Mouse (Mus musculus): ENCODE data around the gene Prkag2.
"Not testable (repeated sequence)": the region's sequence is repeated elsewhere in the genome, so short reads cannot be mapped to it uniquely, and the experiment has no call there.

Gene Prkag2

DNA sequence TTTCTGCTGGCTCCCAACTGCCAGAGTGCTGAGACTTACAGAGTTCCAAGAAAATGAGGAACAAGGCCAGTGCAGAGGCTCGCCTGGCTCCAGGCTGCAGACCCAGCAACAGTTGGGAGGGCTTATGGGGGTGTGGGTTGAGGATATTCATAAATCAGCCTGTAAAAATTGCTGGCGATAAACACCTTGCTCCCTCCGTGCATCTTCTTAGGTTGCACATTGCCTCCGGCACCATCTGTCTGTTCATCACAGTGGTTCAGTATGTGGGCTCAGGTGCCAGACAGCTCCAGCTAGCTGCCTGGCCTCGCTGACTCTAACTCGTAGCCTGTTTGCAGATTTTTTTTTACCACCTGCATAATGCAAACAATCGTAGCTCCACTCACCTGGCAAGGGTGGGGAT lies 13.4 kb downstream of the Prkag2 start:
- no peak for DNase-seq (ENCODE audit: extremely low read depth, low read depth)

DNA sequence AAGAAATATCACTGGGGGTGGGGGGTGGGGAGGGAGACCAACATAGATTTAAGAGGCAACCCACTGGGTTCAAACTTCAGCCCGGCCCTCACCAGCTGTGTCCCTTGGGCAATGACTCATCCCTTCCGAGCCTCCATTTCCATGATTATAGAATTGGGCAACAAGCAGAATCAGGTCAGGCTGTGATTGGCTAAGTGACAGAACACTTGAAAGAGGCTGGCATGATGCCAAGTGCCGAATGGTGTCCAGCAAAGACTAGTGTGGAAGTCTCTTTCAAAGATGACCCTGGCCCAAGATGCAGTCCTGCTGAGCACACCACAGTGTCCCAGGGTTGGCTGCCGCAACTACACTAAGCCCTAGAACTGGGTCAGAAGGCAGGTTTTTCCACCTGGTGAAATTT lies 14.2 kb downstream of the Prkag2 start:
- DNase-seq (ENCODE audit: extremely low read depth, low read depth) = no peak

DNA sequence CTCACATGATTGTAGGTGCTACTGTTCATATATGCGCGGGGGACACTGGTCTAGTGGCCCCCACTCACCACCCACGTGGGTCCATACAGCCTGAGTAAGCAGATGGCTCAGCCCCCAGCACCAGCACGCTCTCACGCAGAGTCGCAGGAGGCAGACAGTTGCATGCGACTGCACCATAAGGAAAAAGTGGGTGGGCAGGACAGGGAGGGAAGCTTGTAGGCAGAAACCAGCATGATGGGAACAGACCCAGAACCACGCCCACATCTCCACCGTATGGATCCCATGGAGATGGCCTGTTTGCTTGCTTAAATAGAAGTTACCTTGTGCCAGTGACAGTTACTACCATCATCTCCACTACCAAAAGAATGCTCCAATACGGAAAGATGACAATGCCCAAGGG lies 15.3 kb downstream of the Prkag2 start:
- DNase-seq (ENCODE audit: extremely low read depth, low read depth) = no peak

DNA sequence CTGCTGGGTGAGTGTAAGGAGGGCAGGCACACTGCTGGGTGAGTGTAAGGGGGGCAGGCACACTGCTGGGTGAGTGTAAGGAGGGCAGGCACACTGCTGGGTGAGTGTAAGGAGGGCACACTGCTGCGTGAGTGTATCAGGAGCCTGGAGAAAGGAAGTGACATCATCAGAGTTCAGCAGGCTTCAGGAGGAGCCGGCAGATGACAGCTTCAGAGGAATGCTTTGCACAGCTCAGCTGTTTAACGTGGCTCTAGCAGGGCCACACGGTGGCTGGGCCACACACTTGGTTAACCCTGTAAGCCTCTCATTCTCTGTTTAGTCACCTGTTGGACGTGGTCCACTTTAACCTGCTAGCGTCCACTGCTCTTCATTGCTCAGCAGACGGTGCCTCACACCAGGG lies 16.6 kb downstream of the Prkag2 start:
- no peak for DNase-seq (ENCODE audit: extremely low read depth, low read depth)

DNA sequence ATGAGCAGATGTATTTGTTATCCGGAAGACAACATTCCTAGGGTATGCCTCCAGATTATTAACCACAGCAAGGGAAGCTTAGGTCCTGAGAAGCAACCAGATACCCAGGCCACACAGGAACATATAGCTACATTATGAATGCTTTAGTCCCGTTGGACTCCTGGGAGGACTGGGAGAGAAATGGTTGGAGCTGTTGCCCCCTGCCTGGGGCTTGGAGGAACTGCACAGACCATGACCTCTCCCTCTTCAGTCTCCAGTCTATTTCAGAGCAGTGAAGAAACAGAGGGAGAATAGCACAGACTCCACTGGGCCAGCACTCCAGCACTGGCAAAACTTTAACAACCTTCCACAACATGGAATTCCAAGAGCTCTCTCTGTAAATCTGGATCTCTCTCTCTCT lies 17.9 kb downstream of the Prkag2 start:
- peak; percentile 74 for DNase-seq (ENCODE audit: extremely low read depth, low read depth)

DNA sequence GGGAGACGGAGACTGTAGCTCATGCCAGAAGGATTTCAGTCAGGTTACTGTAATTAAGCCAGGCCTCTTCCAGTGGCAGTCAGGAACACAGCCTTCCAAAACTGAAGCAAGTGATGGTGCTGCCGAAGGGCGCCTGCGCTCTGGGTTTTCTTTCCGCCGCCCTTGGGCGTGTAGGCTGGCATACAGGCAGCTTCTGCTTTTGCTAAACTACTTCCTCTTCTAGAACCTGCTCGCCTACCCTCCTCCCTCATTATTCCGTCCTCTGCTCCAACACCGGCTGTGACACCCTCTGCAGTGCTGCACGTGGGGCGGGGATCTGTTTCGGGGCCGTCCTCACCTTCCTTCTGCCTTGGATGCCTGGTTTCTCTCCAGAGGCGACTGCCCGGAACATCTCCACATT lies 18.9 kb downstream of the Prkag2 start:
- DNase-seq (ENCODE audit: extremely low read depth, low read depth) = peak; percentile 96

DNA sequence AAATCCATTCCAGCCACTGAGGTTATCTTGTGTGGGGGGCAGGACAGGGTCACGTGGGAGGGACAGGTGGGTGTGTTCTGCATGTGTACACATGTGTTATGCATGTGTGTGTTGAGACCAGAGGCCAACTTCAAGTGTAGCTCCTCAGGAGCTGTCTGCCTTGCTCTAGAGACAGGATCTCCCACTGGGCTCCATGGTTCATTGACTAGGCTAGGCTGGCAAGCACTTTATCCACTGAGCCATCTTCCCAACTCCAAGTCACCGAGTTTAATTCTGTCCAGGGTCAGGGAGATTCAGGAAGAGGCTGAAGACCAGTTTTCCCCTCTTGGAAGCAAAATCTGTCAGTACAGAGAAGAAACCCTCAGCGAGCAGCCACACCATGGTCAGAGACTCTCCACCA lies 19.4 kb downstream of the Prkag2 start:
- DNase-seq (ENCODE audit: extremely low read depth, low read depth) = no peak

DNA sequence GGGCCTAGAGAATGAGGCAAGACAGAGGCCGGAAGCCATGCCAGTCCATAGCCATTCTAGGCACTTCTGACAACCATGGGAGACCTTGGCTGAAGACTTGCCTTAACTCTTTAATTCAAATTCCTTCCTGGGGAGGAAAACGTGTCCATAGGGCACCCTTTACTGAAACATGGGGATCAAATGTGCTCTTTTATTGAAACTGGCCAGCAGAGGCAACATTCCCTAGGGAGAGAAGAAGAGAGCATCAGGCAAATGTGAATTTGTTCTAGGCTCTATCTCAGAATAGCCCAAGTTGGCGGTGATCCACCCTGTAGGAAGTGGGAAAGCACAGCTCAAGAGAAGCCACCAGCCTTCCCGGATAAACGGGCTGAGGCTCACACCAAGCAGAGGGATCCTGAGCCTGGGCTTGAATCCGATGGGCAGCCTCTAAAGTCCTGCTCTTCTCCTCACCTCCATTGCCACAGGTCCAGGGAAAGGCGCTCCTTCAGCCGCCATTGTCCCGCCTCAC lies 19.9 kb downstream of the Prkag2 start:
- no peak for DNase-seq (ENCODE audit: extremely low read depth, low read depth)

DNA sequence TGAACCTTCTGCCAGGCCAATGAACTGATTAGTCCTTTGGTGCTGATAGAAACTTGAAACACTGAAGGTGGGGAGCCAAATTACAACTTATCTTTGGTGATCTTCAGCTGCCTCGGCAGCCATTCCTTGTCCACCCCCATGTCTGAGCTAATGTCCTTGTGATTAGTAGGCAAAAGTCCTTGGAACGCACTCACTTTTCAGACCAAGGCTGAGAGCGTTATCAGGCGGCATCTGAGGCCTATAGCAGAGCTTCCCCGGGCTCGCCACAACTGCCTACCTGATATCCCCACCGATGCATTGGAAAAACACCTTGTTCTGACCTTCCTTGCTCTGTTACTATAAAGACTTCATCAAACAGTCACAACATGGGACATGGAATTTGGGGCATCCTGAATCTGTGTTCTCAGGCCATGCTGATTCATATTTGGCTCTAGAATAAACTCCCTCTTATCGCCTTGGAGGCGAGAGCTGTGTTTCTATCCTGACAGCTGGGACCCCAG lies 20.6 kb downstream of the Prkag2 start:
- DNase-seq (ENCODE audit: extremely low read depth, low read depth) = no peak

DNA sequence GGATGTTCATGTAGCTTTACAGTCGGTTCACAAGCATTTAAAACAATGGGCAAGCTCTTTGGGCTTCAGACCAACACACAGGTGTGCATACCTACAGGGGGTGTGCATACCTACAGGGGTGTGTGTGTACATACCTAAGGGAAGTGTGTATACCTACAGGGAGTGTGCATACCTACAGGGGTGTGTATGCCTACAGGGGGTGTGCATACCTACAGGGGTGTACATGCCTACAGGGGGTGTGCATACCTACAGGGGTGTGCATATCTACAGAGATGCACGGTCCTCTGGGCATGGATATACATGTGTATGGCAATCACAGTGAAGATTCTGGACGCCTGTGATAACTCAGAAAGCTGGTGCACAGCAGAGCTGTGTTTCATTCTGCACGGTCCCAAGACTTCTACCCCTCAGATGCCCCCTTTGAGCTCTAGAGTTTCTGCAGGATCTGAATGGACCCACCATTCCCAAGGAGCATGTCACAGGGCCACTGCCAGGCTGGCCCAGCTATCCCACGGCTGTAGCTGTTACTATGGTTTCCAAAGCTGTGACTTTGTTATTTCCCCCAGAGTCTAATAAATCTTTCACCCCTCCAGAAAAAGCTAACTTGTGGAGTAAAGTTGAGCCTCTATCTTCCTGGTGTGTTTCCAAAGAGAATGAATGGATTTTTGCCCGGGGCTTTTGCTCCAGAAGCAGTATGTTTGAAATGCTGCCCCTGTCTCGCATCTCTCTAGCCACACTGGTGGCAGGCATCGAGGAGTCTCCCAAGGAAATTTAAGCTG lies 22.4 kb downstream of the Prkag2 start:
- no peak for DNase-seq (ENCODE audit: extremely low read depth, low read depth)

DNA sequence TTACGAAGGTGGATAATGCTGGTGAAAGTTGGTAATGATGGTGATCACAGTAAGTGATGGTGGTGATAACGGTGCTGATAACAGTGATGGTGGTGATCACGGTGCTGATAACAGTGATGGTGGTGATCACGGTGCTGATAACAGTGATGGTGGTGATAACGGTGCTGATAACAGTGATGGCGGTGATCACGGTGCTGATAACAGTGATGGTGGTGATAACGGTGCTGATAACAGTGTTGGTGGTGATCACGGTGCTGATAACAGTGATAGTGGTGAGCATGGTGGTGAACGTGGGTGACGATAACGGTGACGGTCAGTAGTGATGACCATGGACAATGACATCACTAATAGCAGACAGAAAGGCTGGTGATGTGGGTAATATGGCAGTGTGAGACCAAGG lies 23.2 kb downstream of the Prkag2 start:
- DNase-seq (ENCODE audit: extremely low read depth, low read depth) = not testable (repeated sequence)

DNA sequence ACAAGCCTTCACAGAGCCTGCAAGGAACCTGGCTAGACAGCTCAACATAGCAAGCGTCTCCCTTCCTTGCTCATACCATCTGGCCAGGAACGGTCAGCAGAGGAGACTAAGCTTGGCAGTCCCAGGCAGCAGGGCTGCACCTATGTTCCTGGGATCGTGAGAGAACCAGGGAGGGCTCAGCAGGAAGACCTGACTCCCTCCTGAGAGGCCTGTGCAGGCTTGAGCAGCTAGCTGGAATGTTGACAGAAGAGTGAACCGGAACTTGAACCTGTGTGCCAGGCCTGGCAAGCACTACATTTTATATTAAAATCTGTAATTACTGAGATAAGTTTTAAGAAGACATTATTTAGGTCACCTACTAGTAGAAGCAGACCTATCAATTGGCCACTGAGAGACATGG lies 24.8 kb downstream of the Prkag2 start:
- no peak for DNase-seq (ENCODE audit: extremely low read depth, low read depth)

DNA sequence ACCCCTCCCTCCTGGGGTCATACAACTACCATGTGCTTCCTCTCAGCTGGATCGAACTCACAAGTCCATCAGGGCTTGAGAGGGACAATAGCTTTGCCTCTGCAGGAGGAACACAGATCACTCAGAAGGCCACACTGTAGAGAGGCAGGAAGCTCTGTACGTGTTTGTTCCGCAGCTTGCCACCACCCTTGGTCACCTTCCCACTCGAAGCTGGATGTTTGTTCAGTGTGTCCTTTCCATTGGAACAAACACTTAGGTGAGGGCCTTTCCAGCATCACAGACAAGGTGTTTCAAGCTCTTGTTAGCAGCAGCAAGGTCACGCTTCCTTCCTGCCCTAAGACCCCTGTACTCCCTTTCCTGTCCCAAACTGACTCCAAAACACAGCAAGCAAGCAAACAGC lies 30.6 kb downstream of the Prkag2 start:
- DNase-seq (ENCODE audit: extremely low read depth, low read depth) = no peak

DNA sequence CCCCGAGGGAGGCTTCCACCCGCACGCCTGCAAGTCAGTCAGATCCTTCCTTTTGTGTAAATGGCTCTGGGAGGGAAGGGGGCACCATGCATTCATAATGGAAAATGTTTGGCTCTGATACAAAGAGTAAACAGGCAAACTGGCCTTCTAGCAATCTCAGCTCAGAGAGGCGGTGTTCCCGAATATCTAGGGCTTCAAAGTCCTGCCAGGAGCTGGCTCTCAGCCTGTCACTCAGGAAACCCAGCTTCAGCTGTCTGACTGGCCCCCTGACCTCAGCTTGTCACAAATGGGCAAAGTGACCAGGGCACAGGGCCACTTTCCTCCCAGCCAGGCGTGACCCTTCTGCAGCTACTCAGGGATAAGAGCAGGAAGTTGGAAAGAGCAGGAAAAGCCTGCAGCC lies 33.3 kb downstream of the Prkag2 start:
- no peak for DNase-seq (ENCODE audit: extremely low read depth, low read depth)

DNA sequence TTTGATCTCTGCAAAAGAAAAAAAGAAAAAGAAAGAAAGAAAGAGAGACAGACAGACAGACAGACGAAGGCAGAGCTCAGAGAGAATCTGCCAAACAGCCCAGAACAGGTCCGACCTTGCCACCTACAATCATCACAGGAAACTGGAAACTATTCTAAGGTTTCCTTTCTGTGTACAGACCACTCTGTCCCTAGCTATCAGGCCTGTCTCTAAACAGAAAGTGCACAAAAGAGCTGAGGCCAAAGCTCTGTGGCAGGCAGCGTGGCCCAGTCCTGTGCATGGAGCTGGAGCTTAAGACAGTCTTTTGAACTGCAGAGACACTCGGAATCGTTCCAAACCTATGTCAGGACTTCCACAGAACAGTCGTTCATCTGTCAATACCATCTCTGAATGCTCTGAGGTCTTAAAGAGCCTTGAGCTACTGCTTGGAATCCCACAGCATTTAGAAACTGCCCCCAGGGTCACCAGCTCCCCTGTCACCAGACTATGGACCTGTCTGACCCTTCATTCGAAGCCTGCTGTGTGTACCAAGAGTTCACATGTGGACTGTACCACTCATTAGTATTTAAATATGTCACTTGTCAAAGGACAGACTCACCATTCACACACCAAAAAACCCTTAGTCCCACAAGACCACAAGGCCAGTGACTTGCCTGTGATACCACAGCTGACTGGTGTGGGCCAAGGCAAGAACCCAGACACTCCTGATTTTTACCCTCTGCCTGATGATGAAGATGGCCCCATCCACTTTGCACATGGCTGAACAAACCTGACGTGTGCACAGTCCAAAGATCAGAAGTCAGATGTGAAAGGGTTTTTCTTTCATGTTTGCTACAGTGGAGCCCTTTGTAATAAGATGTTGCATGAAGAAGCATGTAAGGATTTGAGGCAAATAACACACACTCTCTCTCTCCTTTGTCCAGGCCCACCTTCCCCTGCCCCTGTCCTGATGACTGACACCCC lies 35.9 kb downstream of the Prkag2 start:
- DNase-seq (ENCODE audit: extremely low read depth, low read depth) = no peak

DNA sequence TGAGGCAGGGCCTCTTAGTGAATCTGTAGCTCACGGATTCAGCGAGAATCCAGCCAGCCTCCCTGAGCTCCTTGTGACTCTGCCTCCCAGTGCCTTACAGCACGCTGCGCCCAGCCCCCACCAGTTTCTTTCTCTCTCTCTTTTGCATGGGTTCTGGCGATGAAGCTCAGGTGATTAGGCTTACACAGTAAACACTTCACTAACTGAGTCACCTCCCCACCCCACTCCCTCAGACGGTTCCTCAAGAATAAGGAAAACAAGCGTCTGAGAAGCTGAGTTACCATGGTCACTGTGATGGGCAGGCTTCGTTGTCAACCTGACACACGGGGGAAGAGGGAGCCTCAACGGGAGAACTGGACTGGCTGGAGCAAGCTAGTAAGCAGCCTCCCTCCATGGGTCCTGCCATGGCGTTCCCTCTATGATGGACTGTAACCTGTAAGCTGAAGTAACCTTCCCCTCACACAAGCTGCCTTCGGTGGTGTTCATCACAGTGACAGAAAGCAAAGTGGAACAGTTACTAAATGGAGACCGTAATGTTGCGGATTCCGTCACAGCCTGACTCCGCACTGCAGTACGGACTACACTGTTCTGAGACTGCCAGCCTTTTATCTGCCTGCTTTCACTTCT lies 37.8 kb downstream of the Prkag2 start:
- DNase-seq (ENCODE audit: extremely low read depth, low read depth) = no peak

DNA sequence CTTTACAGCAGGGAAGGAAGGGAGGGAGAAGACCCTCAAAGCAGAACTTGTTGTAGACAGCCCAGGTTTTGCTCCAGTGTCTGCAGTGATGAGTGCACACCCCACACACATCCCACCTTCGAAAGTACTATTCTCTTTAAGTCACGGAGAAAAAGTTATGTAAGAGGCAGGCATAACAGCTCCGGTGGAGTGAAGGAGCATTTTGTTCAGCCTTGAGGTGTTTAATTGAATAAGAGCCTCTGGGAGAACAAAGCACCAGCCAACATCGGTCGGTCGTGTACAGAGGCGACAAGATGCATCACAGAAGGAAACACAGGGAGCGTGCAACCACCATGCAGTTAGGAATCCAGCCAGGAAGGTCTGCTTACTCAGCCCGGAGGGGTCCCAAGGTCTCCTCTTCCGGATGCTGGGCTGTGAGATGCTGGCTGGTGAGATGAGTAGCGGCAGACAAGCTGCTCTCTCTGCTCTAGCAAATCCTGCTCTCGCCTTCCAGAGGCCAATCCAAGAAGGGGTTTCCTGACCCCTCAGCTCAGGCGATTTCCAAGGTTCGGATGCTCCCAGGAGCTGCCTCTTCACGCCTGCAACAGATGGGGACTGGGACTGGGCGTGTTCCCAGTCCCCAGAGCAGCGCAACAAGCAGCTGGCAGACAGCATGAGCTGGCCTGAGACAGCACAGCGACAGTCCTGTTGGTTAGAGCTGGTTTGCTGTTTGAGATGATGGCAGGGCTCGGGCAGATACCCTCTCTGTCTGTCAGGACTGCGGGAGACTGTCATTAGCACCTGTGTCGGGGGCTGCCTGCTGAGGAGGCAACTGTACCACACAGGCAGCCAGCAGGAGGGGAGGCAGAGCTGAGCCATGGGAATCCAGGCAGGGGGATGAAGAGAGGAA lies 41.3 kb downstream of the Prkag2 start:
- DNase-seq (ENCODE audit: extremely low read depth, low read depth) = no peak

DNA sequence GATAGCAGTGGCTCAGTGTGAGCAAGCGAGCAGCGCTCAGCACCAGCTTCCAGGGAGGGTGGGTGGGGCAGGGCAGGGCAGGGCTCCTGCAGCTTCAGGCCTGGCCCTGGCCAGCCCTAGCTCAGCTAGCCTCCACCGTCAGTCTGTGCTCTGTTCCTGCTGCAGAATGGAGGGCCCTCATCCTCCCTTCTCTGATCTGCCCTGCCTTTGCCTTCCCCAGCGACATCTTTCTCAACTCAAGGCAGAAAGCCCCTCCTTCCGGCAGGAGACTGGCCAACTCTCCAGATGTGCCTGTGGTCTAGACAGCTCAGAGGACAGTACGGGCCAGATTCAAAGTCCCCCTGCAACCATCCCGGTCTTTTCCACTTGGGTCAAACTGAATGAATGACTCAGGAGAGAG lies 42.0 kb downstream of the Prkag2 start:
- no peak for DNase-seq (ENCODE audit: extremely low read depth, low read depth)

DNA sequence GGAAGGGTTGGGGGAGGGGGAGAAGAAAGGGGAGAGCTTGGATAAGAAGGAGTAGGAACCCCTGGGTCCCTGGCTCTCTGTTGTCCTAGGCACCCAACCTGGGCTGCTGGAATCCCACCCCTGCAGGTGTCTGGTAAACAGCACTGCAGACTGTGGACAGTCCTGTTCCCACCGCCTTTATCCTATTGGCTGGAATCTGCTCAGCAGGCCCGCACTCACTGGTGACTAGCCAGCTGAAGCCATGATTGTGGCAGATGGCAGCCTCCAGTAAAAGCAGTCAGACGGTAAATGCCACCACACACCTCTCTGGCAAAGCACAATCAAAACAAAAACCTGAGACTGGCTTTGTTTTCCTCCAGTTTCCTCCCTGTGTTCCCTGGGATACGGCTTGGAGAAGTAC lies 45.2 kb downstream of the Prkag2 start:
- no peak for DNase-seq (ENCODE audit: extremely low read depth, low read depth)

DNA sequence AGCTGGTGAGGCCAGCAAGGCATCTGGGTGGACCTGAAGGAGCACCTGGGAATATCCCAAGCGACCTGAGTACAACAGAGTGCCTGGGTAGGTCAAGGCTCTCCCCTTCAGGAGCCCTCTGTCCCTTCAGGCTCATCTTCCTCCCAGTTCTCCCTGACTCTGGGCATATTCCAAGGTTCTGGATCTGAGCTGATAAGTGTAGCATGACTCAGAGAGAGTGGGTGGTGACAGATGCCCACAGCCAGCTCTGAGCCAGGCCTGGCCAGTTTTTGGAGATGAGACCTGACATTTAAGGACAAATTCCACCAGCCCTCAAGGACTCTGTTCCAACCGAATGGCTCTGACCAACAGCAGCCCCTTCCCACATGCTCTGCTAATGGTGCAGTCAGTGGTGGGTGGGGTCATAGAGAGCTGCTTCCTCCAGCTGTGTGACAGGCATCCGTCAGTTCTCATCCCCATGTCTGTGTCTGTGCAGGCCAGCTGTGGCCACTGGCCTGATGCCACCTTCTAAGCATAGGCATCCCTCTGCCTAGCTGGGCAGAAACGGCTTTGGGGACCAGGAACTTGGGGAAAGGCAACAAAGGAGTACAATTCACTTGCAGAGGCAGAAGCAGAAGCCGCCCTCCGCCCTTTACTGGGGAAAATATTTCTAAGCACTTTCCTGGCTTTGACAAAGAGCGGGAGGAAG lies 46.3 kb downstream of the Prkag2 start:
- DNase-seq (ENCODE audit: extremely low read depth, low read depth) = no peak

All from MEL-GATA-1-ER (cell line).